Mouse (Mus musculus) hematopoietic stem cell, adult 5-6 weeks (primary cell): ENCODE data around the gene Ccr2. TPM values are rescaled to one million over a fixed set of nuclear protein-coding genes. Genes with fewer than 3 reads are reported as not detected.
"Not testable (repeated sequence)": the region's sequence is repeated elsewhere in the genome, so short reads cannot be mapped to it uniquely, and the experiment has no call there.

Experiments
- ATAC-seq, 2 experiments: fragments of 125-278 bp in 1 of 2; replicated peaks in 1 of 2; 2 replicates each; pipeline ENCODE4 v1.8.0; 2016 to 2017; ENCODE audit warnings: inconsistent platforms in 2 of 2, mild to moderate bottlenecking in 2 of 2, moderate number of reproducible peaks in 2 of 2, low read depth in 1 of 2, moderate TSS enrichment in 1 of 2; ENCODE audit not compliant: low FRiP score in 2 of 2, poor library complexity in 2 of 2, severe bottlenecking in 2 of 2, insufficient read depth in 1 of 2, low TSS enrichment in 1 of 2
- total RNA-seq: library from RNA; stranded (forward); fragments of 172-1452, 232-1000 nt; gene quantifications from 2 replicates; pipeline ENCODE4 v1.2.3, GENCODE M21; 2017

Ccr2 gene
- total RNA-seq = 11.8 and 23.4 TPM in 2 replicates

GRCm38 (mm10) chr9:124101723-124102122 is at the start of gene Ccr2:
Gene Ccr2, plus strand, starts transcription at chr9:124101950.
- ATAC-seq = no peak

- peak; percentile 30 to 66; a peak in 2 of 4 replicates for ATAC-seq
Observed at GRCm38 (mm10) chr9:124053532-124053931, 48.2 kb upstream of the Ccr2 start.

DNA sequence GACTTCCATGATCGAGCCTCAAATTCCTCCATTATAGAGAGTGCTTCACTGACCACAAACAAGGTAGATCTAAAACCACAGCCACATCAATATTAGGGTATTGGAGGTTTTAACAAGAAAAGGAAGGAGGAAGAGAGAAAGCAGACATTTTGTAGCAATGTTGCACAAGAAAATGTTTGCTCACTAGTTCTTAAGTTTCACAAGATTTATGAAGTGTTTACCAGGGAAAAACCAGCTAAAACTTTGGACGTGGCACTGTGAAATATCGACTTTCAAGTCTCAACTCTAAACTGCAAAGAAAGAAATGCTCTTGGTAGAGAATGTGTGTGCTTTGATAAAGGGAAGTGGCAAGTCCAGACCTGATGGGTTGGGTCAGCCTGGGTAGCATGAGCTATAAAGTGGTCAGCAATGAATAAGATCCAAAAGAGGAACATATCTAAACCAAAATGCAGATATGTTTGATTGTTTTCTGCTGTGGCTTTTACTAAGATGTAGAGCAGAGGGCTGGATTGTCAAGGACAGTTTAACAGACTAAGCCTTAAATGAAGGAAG is 45.5 kb upstream of the Ccr2 start:
- ATAC-seq = peak; percentile 42 to 74; a peak in 2 of 4 replicates

DNA sequence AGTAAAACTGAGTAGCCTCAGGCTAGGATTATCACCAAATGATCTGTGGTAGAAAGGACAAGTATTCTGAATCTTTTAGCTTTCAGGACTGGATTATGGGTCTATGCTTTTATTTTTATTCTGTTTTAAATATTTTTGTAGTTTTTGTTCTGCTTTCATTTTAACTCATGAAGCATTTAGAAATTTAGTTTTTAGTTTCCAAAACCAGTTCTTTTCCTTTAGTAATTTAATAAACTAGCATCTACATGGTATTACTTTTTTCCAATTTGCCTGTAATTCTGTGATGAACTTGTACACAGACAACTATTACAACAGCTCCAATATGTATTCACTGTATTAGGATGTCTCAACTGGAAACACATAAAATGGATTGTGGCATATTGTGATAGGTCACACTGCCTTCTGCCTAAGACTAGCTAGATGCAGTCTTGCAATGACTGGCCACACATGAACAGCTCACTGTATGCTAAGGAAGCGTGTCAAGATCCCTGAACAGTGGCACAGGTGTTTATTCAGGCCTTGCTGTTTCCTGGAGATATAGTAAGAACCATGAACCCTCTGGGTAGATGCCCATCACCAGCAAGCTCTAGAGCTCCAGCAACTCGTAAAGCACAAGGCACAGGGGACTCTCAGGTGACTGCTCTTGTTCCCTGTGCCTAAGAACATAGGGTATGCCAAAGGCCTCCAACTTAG is 41.9 kb upstream of the Ccr2 start:
- peak; percentile 17 to 36; a peak in 2 of 4 replicates for ATAC-seq

GRCm38 (mm10) chr9:124061474-124062432 is 40.0 kb upstream of the Ccr2 start:
- ATAC-seq = not testable (repeated sequence)

GRCm38 (mm10) chr9:124066572-124067103 is 35.1 kb upstream of the Ccr2 start:
- no peak for ATAC-seq

- peak; percentile 76 to 78 for ATAC-seq
Observed at GRCm38 (mm10) chr9:124068098-124069058, 33.4 kb upstream of the Ccr2 start.

- ATAC-seq = no peak
Observed at GRCm38 (mm10) chr9:124071506-124071905, 30.2 kb upstream of the Ccr2 start.

DNA sequence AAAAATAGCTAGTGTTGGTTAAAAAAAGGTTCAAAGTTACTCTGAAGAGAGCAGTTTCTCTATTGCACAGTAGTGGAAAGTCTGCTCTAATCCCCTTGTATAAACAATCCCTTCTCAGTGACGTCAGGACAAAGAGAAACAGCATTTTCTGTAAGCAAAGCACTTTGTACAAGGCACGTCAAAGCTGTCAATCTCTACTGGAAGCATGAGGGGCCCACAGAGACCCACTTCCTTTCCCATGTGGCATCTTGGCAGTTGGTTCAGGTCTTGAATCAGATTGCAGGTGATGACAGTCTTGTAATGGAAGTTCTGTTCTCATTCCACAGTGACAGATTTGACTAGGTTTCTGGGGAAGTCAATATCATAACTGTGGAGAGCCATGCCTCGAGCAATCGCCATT is 21.9 kb upstream of the Ccr2 start:
- no peak for ATAC-seq

GRCm38 (mm10) chr9:124080471-124080870 is 21.3 kb upstream of the Ccr2 start:
- not testable (repeated sequence) for ATAC-seq

GRCm38 (mm10) chr9:124090441-124090840 is 11.3 kb upstream of the Ccr2 start:
- ATAC-seq = no peak

DNA sequence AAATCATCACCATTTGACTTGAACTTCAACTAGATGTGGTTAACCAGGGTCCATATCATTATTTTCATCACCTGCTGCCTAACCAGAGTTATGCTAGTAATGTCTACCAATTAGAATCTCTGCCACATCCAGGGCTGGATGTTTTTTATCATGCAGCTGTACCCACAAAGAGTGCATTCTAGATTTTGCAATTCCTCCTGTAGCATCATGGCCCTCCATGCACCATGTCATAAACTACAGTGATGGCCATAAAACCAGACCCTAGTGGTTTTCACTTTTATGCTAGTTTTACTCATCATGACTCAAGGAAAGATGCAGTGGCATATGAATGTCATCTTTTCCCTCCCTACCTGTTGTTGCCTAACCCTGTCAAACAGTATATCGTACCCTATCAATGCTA is 2.6 kb upstream of the Ccr2 start:
- no peak for ATAC-seq

- ATAC-seq = no peak
Observed at GRCm38 (mm10) chr9:124100357-124100756, 1.4 kb upstream of the Ccr2 start.

DNA sequence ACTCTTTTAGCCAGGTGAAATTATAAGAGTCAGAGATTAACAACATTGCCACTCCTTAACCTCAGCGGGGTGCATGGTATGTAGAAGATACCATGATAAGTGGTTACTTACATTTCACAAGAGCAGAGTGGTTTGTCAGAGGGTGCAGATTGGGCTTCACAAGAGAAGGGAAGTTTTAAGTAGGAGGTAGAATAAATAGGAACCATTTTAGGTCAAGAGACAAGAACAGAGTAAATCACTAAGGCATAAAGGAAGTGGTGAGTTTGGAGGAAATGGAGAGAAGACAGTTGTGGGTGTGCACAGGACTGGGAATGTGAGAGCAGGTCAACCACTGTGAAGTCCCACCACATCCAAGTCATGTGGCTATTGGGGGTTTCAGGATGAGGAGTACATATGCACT is 1.4 kb downstream of the Ccr2 start:
- peak; percentile 53 to 59 for ATAC-seq

DNA sequence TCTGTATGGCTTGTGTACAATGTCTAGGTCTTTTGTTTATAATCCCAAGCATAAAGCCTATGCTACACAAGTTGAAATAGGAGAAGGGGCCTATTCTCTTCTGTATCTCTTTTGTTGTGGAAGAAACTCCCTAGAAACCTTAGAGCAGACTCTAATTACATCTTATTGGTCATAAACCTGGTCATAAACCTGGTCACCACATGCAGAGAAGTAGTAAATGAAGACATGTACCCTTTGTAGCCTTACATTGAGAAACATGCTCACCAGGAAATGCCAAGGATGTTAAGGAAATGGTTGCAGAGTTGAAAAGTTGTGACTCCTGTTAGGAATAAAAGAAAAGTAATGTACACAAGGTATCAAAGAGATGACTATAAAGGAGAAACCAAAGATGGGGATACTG is 3.4 kb downstream of the Ccr2 start:
- ATAC-seq = no peak

GRCm38 (mm10) chr9:124107232-124107631 is 5.5 kb downstream of the Ccr2 start:
- ATAC-seq = no peak
